Mouse (Mus musculus): ENCODE measurements at regions not wholly inside any gene's neighbourhood (a gene's known extent, or its start where the extent isn't known, plus 50 kb on each side); places are given as distances from the start of the nearest gene placed in this dataset.
"Not testable (repeated sequence)": the region's sequence is repeated elsewhere in the genome, so short reads cannot be mapped to it uniquely, and the experiment has no call there.

GRCm38 (mm10) chr11:63211501-63211900, 82.7 kb downstream of the Pmp22 start:
- no peak for ATAC-seq (ENCODE audit: extremely low read depth, insufficient number of reproducible peaks, low FRiP score, poor library complexity, severe bottlenecking)

GRCm38 (mm10) chr11:63213043-63213442, 84.3 kb downstream of the Pmp22 start:
- ATAC-seq (ENCODE audit: extremely low read depth, insufficient number of reproducible peaks, low FRiP score, poor library complexity, severe bottlenecking): no peak

GRCm38 (mm10) chr11:63213901-63214425, 85.2 kb downstream of the Pmp22 start:
- no peak for ATAC-seq (ENCODE audit: extremely low read depth, insufficient number of reproducible peaks, low FRiP score, poor library complexity, severe bottlenecking)

- ATAC-seq (ENCODE audit: extremely low read depth, insufficient number of reproducible peaks, low FRiP score, poor library complexity, severe bottlenecking): no peak
Observed at GRCm38 (mm10) chr11:63215993-63216392, 87.2 kb downstream of the Pmp22 start.

GRCm38 (mm10) chr11:63217049-63217448, 88.3 kb downstream of the Pmp22 start:
- no peak for ATAC-seq (ENCODE audit: extremely low read depth, insufficient number of reproducible peaks, low FRiP score, poor library complexity, severe bottlenecking)

- no peak for ATAC-seq (ENCODE audit: extremely low read depth, insufficient number of reproducible peaks, low FRiP score, poor library complexity, severe bottlenecking)
Observed at GRCm38 (mm10) chr11:63226471-63226870, 97.7 kb downstream of the Pmp22 start.

- no peak for ATAC-seq (ENCODE audit: extremely low read depth, insufficient number of reproducible peaks, low FRiP score, poor library complexity, severe bottlenecking)
Observed at GRCm38 (mm10) chr11:63230786-63231185, 102.0 kb downstream of the Pmp22 start.

- ATAC-seq (ENCODE audit: extremely low read depth, insufficient number of reproducible peaks, low FRiP score, poor library complexity, severe bottlenecking): no peak
Observed at GRCm38 (mm10) chr11:63233172-63233966, 104.6 kb downstream of the Pmp22 start.

- no peak for ATAC-seq (ENCODE audit: extremely low read depth, insufficient number of reproducible peaks, low FRiP score, poor library complexity, severe bottlenecking)
Observed at GRCm38 (mm10) chr11:63234481-63234880, 105.7 kb downstream of the Pmp22 start.

GRCm38 (mm10) chr11:63238655-63239054, 109.9 kb downstream of the Pmp22 start:
- no peak for ATAC-seq (ENCODE audit: extremely low read depth, insufficient number of reproducible peaks, low FRiP score, poor library complexity, severe bottlenecking)

- ATAC-seq (ENCODE audit: extremely low read depth, insufficient number of reproducible peaks, low FRiP score, poor library complexity, severe bottlenecking): no peak
Observed at GRCm38 (mm10) chr11:63243906-63244416, 115.2 kb downstream of the Pmp22 start.

GRCm38 (mm10) chr11:63245041-63245440, 116.3 kb downstream of the Pmp22 start:
- no peak for ATAC-seq (ENCODE audit: extremely low read depth, insufficient number of reproducible peaks, low FRiP score, poor library complexity, severe bottlenecking)

GRCm38 (mm10) chr11:63246052-63246661, 117.4 kb downstream of the Pmp22 start:
- no peak for ATAC-seq (ENCODE audit: extremely low read depth, insufficient number of reproducible peaks, low FRiP score, poor library complexity, severe bottlenecking)

GRCm38 (mm10) chr11:63252012-63252856, 123.5 kb downstream of the Pmp22 start:
- ATAC-seq (ENCODE audit: extremely low read depth, insufficient number of reproducible peaks, low FRiP score, poor library complexity, severe bottlenecking): no peak

- no peak for ATAC-seq (ENCODE audit: extremely low read depth, insufficient number of reproducible peaks, low FRiP score, poor library complexity, severe bottlenecking)
Observed at GRCm38 (mm10) chr11:63252968-63253602, 124.3 kb downstream of the Pmp22 start.

GRCm38 (mm10) chr11:63264432-63265061, 135.8 kb downstream of the Pmp22 start:
- no peak for ATAC-seq (ENCODE audit: extremely low read depth, insufficient number of reproducible peaks, low FRiP score, poor library complexity, severe bottlenecking)

- not testable (repeated sequence) for ATAC-seq (ENCODE audit: extremely low read depth, insufficient number of reproducible peaks, low FRiP score, poor library complexity, severe bottlenecking)
Observed at GRCm38 (mm10) chr11:63266290-63266689, 137.5 kb downstream of the Pmp22 start.

- ATAC-seq (ENCODE audit: extremely low read depth, insufficient number of reproducible peaks, low FRiP score, poor library complexity, severe bottlenecking): no peak
Observed at GRCm38 (mm10) chr11:63276641-63277040, 147.9 kb downstream of the Pmp22 start.
